Mouse (Mus musculus): ENCODE measurements around the gene Pafah2.
A peak's percentile ranks its signal among the peaks of the same experiment; 100 is the strongest.

Pafah2 gene

GRCm38 (mm10) chr4:134430381-134431004, 34.4 kb downstream of the Pafah2 start:
- no peak for DNase-seq

DNA sequence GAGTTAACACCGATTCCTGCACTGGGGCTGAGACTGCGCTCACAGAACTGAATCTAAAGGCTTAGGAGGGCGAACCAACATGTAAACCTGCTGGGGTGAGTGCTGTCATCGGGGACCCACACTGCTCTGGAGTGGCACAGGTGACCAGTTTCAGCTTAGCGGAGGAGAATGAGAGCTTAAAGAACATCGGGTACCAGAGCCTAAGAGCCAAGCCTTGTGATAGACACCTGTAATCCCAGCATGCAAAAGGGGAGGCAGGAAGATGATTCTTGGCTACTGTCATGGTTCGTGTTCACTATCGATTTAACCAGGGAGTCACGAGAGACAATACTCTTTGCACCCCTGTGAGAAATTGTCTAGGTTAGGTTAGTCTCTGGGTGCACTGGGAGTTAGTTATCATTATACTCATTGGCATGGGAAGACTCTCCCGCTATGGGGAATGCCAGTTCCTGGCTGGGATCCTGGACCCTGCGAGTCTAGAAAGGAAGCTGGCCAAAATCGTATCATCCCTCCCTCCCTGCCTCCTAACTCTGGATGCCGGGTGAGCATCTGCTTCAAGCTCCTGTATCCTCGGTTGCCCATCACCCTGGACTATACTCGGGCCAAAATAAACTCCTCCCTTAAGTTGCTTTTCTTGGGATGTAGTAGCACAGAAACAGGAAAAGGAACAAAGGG, 36.7 kb downstream of the Pafah2 start:
- no peak for DNase-seq

GRCm38 (mm10) chr4:134436185-134436584, 40.1 kb downstream of the Pafah2 start:
- DNase-seq, result no peak

GRCm38 (mm10) chr4:134436659-134437058, 40.5 kb downstream of the Pafah2 start:
- DNase-seq, result peak in 1 of 2 experiments; percentile 29

- DNase-seq, result no peak
Measured at GRCm38 (mm10) chr4:134439119-134439518, 43.0 kb downstream of the Pafah2 start.

GRCm38 (mm10) chr4:134439919-134440318, 43.8 kb downstream of the Pafah2 start:
- no peak for DNase-seq

- DNase-seq, result no peak
Measured at GRCm38 (mm10) chr4:134442216-134442615, 46.1 kb downstream of the Pafah2 start.

GRCm38 (mm10) chr4:134443589-134443988, 47.5 kb downstream of the Pafah2 start:
- DNase-seq, result no peak

DNA sequence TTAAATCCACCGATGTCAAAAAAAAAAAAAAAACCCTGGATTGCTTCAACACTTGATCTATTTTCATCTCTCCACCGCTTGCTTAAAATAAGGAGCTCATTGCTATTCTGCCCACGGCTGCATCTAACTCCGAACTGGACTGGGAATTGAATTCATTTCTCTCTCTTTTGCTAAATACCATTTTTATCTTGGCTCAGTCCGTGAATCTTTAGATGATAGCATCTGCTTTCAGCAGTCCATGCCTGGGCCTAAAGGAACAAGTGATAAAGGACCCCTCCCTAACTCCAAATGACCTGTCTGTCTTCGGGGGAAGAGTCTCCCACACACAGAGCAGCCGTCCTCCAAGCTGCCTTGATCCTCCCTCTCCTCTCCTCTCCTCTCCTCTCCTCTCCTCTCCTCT, 48.8 kb downstream of the Pafah2 start:
- DNase-seq, result no peak

- no peak for DNase-seq
Measured at GRCm38 (mm10) chr4:134445489-134445888, 49.4 kb downstream of the Pafah2 start.

DNA sequence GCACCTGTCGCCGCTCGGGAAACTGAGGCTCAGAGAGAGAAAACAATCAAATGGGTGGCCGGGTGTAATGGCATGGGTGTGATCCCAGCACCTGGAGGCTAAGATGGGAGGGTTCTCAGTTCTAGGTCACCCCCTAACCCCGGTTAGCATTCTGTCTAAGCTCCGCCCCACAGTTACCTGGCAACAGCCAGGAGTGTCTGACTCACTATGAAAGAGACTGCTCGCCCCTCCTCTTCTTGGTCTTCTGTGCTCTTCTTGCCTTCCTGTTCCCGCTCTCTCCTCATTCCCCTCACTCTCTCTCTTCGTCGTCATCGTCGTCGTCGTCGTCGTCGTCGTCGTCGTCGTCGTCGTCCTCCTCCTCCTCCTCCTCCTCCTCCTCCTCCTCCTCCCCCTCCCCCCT, 51.8 kb downstream of the Pafah2 start:
- DNase-seq, result peak; percentile 27 to 62

DNA sequence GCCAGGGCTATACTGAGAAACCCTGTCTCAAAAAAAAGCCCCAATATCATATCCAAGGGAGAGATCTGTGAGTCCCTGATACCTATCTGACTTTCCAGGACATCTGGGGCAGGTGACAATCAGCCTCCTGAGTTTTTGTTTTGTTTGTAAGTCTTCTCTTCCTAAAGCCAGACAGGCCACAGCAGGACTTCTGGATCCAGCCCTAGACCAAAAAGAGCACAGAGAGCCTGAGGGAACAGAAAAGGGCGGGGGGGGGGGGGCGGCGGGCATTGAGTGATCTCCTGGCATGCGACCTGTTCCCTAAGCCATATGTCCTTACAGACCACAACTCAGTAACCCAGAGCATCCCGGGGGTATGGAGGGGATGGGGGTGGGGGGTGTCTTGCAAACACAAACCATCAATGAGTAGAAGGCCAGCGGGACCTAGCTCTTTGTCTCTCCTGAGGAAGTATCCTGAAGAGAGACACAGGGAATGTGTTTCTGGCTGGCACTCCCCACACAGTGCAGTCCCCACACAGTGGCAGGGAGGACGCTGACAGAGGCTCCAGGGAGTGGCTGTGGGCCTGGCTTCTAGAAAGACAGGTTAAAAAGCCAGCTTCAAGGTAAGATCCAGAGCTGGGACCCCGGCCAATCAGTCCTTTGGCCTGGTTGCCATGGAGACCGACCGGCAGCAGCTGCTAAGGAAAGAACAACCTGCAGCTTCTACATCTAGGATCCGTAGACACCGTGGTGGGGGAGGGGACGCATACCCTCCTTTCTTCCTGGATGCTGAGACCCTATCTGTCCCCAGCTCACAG, 53.7 kb downstream of the Pafah2 start:
- DNase-seq, result no peak

DNA sequence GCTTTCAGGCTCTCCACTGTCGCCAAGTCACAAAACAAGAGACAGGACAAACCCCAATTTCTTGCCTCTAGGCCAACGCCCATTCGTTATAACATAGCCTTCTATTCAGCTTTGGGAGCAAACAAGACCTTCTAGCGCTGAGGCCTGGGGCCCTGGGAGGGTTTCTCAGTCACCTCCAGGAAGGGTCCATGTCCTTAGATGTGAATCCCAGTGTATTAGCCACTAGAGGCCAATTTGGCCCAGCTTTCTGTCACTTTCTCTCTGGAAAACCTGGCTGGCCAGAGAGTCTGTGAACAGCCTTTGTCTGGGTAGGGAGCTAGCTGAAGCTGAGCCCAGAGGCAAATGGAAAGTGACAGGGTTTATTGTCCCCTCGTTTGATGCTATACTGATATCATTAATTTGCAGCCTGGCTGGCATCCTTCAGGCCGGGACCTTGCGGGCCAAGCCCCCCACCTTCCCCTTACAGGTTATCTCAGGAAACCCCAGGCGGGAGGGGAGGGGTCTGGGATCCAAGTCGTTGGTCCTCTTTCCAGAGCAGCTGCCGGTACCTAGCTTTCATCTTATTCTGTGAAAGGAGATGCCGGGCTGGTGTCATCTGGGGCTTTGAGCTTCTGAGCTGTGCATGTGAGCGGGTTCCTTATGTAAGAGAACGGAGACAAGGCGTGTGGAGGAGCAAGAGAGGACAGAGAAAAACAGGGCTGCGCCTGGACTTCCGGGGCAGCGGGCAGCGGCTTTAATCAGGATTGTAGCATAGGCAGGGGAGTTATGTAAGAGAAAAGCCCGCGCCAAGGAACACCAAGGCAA, 54.5 kb downstream of the Pafah2 start:
- no peak for DNase-seq

GRCm38 (mm10) chr4:134451484-134451883, 55.4 kb downstream of the Pafah2 start:
- no peak for DNase-seq

GRCm38 (mm10) chr4:134453619-134454400, 57.7 kb downstream of the Pafah2 start:
- DNase-seq, result peak; percentile 38 to 62

DNA sequence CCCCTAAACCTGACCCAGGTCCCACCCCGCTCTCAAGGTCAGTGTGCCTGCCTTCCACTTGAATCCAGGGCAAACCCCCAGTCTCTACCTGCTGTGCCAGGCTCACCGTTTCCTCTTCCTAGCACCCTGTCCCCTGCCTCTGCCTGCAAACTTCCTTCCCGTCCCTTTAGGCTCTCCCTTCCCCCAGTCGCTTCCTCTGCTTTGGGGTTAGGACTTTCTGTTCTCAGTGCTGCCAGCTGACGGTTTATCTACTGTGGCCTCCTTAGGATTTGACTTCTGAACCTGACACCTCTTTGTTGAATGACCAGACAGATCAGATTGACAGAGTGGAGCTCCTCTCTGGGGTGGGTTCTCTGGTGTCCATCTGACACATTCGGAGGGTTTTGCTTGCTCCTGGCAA, 59.2 kb downstream of the Pafah2 start:
- DNase-seq, result peak; percentile 48 to 60

- no peak for DNase-seq
Measured at GRCm38 (mm10) chr4:134457130-134457825, 61.2 kb downstream of the Pafah2 start.

- no peak for DNase-seq
Measured at GRCm38 (mm10) chr4:134458856-134459255, 62.7 kb downstream of the Pafah2 start.

- DNase-seq, result peak; percentile 52 to 66
Measured at GRCm38 (mm10) chr4:134460277-134460676, 64.2 kb downstream of the Pafah2 start.

DNA sequence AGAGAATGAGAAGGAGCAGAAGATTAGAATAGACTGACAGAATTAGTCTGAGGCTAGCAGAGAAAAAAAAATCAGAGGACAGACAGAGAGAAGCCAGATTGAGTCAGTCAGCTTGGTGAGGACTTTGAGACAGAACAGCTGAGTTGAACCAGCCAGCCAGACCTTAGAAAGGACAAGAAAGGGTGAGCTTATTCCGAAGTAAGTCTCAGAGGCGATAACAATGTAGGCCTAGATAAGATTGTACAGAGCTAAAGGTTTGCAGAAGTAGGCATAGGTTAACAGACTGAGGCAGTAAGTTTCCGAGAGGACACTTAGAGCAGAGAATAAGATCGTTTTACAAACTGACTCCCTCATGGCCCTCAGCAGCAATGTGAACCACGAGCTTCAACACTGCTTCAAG, 65.1 kb downstream of the Pafah2 start:
- DNase-seq, result no peak

GRCm38 (mm10) chr4:134465789-134466188, 69.7 kb downstream of the Pafah2 start:
- DNase-seq, result no peak
